Mouse (Mus musculus) large intestine, adult 2 months (tissue): ENCODE data around the gene Pced1b. TPM values are rescaled to one million over a fixed set of nuclear protein-coding genes. Genes with fewer than 3 reads are reported as not detected.

Source experiments
- DNase-seq: peaks from one replicate; pipeline ENCODE4 v3.0.0-alpha.2; 2012; ENCODE audit warnings: low read depth, low spot score
- WGBS: fragments of 180-500 bp; shearing (Covaris S2); methylation state at CpG from one replicate; pipeline ENCODE4 v1.1.7; 2018; 5-methylcytosine and 5-hydroxymethylcytosine counted together
- polyA plus RNA-seq: library from polyadenylated mRNA; depleted of rRNA; stranded (reverse); fragments of >200 nt; gene quantifications from 2 replicates; pipeline ENCODE4 v1.2.3, GENCODE M21; 2012

The Pced1b gene
- polyA plus RNA-seq, 1 experiment, result 5.3 TPM

- DNase-seq, result no peak
- 75% methylated on average over 24 of the region's 24 CpGs for WGBS
Measured at GRCm38 (mm10) chr15:97323466-97323865, 76.6 kb downstream of the Pced1b start.

- WGBS, result 54% methylated on average over 9 of the region's 9 CpGs
- DNase-seq, result no peak
Measured at GRCm38 (mm10) chr15:97324311-97324710, 77.4 kb downstream of the Pced1b start.

DNA sequence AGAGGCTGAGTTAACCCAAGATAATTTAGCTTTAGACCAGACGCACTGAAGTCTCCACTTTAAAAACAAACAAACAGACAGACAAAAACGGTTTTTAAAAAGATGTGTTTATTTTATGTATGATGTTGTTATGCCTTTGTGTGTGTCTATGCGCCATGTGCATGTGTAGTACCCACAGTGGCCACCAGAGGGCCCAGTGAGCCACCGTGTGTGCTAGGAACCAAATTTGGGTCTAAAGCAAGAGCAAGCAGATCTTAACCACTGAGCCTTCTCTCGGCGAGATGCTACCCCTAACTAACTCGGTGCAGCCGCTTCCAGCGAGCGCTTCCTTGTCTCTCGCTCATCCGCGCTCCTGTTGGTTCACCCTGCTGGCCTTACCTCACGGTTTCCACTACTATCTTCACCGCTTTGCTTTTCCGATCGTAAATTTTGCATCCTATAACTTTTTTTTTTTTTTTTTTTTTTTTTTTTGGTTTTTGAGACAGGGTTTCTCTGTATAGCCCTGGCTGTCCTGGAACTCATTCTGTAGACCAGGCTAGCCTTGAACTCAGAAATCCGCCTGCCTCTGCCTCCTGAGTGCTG, 80.7 kb downstream of the Pced1b start:
- no peak for DNase-seq
- 80% methylated on average over 18 of the region's 18 CpGs for WGBS

- WGBS, result 82% methylated on average over 9 of the region's 9 CpGs
- DNase-seq, result no peak
Measured at GRCm38 (mm10) chr15:97332582-97332981, 85.7 kb downstream of the Pced1b start.

DNA sequence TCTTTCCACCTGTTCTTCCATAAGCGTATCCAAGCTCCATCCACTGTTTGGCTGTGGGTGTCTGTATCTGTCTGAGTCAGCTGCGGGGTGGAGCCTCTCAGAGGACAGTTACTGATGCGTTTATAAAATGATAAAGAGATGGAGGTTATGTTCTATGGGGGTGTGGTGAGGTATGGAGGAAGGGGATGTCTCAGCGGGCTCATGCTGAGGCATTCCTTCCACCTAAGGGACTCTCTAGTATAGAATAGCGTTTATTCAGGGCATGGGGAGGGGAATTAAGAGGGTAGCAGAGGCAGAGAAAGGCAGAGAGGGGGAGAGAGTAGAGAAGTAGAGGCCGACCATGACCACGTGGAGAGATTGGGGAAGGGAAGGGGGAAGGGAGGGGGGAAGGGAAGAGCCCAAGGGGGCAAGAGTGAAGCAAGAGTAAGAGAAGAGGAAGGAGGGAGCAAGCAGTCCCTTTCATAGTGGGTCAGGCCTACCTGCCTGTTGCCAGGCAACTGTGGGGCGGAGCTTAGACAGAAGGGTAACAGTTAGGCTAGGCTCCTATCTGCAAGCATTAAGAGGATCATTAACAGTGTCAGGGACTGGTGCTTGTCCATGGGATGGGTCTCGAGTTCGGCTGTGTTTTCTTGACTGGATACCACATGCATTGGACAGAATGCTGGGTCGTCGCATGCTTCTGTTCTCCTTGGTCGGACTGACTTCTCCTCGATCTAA, 90.9 kb downstream of the Pced1b start:
- DNase-seq, result no peak
- 37% methylated on average over 14 of the region's 14 CpGs for WGBS

DNA sequence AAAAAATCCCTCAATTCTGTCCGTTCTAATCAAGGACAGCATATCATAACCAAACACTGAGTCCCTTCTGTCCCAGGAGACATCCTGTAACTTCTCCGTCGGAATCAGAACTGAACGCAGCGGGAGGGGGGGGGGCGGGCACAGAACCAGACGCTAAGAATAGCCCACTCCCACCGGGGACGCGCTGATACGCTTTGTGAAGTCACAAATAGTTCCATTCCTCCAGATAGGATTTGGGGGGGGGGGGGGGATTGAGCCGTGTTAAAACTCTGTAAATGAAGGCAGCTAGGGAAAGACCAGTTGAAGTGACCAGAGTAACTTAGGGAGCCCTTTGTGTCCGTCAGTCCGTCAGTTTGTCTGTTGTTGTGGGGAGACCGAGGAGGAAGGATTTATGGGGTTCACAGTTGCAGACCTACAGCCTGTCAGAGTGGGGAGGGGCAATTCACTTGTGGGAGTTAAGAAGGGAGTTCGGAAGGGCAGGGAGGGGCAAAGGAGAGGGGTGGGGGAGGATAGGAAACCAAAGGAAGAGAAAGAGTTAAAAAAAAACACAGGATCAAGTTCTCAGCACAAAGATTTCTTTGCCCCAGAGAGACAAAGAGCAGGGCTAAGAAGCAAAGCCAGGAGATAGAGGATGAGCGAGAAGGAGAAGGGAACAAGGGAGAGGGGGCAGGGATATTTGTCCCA, 91.6 kb downstream of the Pced1b start:
- 22% methylated on average over 17 of the region's 17 CpGs for WGBS
- DNase-seq, result no peak

DNA sequence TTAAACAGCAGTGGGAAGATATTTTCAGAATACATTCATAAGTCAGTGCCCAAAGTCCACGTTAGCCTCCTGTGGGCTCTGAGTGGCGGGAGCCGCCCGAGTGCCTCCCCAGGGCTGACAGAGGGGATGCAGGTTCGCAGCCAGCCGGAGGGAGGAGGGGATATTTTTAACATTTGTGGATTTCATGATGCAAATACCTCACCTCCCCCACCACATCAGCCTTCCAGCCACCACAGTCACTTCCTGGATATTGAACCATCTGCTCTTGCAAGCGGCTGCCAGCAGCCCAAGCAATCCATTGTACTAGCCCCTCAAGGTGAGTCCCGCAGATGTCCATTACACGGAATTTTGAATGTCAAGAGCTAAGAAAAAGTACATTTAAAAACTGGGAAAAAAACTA, 95.4 kb downstream of the Pced1b start:
- 81% methylated on average over 9 of the region's 9 CpGs for WGBS
- no peak for DNase-seq

GRCm38 (mm10) chr15:97342945-97343344, 96.0 kb downstream of the Pced1b start:
- no peak for DNase-seq
- 38% methylated on average over 8 of the region's 8 CpGs for WGBS

DNA sequence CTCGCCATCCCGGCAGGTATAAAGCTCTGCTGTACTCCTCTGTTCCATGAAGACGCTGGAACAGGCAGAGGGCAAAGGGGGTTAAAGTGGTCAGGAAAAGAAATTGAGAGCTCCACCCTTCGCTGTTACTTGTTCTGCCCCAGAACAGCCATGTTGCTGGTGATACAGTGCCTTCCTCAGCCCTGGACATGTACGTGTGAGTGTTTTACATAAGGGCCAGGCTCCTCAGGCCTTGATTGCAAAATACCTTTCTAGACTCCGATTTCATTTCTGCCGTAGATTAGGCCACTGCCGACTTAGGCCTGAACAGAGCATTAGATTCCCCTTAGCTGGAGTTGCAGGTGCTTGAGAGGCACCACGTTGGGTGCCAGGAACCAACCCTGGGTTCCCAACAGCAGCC, 97.0 kb downstream of the Pced1b start:
- DNase-seq, result no peak
- 85% methylated on average over 9 of the region's 9 CpGs for WGBS

DNA sequence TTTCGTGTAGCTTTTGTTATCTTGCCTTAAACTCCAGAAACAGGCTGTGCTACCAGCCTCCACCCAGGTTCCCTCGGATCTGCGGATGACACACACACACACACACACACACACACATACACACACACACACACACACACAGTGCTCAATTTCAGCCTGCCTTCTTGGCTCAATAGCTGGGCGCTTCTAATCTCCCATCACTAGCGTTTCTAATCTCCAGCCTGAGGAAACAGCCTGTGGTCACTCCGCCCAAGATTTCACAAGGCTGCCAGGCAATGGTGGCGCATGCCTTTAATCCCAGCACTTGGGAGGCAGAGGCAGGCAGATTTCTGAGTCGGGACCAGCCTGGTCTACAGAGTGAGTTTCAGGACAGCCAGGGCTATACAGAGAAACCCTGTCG, 98.2 kb downstream of the Pced1b start:
- 86% methylated on average over 9 of the region's 9 CpGs for WGBS
- DNase-seq, result no peak

DNA sequence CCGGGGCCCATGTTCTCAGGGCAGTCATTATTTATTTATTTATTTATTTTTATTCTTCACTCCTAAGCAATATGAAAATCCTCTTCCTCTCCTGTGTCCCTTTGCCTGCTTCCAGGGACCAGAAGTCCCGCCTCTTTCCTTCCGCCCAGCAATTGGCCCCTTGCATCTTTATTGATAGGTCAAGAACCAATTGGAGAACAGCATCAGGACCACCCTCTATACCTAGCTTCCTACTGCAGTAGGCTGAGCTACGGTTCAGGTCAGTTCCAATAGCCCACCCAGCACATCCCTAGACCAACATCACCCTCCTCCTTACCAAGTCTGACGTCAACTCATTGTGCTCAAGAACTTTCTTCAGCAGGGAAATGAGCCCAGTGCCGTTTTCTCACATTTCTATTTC, 99.0 kb downstream of the Pced1b start:
- DNase-seq, result no peak
- 89% methylated on average over 6 of the region's 6 CpGs for WGBS

DNA sequence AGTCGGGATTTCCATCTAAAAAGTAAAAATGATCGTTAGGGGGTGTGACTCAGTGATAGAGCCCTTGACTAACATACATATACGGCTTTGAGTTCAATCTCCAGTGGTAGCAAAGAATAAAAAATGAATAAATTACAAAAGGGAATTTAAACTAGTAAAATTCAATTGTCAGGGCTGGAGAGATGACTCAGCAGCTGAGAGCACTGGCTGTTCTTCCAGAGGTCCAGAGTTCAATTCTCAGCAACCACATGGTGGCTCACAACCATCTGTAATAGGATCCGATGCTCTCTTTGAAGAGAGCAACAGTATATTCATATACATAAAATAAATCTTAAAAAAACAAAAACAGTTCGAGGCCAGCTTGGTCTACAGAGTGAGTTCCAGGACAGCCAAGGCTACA, 99.5 kb downstream of the Pced1b start:
- WGBS, result 78% methylated on average over 5 of the region's 5 CpGs
- no peak for DNase-seq

GRCm38 (mm10) chr15:97346897-97347296, 100.0 kb downstream of the Pced1b start:
- WGBS, result 79% methylated on average over 4 of the region's 4 CpGs
- DNase-seq, result no peak

DNA sequence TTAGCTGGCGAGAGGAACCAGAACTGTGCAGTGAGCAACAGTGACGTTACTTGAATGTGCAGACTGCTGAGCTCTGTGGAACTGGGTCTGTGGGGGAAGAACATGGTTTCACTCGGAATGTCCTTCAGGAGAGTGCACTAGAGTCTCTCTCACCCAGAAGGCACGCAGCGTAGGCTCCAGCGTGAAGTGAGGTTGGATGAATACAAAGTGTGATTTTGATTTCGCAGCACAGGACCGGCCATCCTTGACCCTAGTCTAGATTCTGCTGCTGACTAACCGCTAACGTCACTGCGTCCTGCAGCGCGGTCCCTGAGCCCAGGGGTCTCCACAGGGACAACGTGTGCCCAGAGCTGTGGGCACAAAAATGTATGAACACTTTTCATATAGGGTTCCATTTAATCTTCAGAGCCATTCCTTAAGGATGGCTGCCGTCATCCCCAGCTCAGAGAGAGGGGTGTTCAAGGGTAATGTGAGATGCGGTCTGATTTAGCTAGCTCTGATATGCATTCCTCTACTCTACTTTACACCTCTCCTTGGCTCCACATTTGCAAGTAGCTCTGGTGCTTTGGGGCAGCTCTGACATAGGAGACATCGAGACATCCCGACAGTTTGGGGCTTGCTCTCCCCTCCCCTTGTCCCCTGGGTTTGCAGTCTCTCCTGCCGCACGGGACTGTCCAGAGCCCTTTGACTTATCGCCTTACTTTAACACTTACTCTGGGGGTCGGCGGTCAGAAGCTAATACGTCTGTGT, 101.8 kb downstream of the Pced1b start:
- 85% methylated on average over 24 of the region's 24 CpGs for WGBS
- no peak for DNase-seq

DNA sequence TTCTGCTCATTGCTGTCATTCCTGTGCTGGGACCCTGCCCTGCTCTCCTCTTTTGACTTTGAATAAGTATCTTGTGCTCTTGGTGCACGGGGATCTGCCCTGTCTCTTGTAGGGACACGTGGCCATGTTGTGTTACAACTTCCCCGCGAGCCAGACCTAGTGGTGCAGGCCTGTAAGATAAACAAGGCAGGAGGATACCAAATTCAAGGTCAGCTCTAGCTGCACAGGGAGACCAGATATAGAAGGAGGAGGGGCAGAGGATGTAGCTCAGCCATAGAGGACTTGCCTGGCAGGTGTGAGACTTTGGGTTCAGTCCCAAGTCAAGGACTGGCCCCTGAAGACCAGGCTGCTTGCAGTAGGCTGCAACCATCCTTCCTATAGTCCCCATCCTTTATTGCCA, 103.6 kb downstream of the Pced1b start:
- no peak for DNase-seq
- 27% methylated on average over 4 of the region's 4 CpGs for WGBS

DNA sequence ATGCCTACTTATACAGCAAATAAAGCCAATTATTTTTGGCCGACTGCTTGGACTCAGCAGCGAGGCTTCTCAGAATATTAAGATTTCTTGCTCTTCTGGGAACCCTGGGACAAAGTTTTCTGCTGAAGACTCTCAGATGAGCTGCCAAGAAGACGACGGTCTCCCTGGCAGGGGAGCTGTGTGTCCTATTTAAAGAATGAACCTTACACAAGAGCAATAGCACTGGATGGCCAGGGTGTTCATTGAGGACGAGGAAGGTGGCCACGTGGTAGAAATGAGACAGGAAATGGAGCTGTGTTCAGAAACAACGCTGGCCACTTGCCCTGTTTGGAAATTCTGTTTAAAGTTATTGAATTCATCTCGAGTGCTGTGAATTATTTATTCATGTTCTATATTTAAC, 104.1 kb downstream of the Pced1b start:
- 47% methylated on average over 8 of the region's 8 CpGs for WGBS
- DNase-seq, result no peak

GRCm38 (mm10) chr15:97351681-97352080, 104.8 kb downstream of the Pced1b start:
- WGBS, result 82% methylated on average over 5 of the region's 5 CpGs
- DNase-seq, result no peak

- DNase-seq, result no peak
- 50% methylated on average over 9 of the region's 9 CpGs for WGBS
Measured at GRCm38 (mm10) chr15:97355676-97356303, 108.9 kb downstream of the Pced1b start.

DNA sequence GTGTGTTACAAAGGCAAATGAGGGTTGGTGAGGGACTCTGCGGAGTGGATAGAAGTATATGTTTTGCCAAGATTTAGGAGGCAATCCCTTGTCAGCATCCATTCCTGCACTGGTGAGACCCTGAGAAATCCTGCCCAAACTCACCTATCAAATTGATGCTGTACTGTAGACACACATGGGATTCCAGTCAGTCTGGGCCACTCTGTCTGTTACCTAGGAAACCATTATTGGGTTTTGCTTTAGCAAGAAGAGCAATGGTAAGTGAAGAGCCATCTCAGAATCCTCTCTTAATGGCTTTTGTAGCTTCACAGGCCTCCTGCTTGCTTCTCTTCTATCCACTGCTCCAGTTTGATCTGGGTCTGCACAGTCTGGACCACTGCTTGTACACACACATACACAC, 110.1 kb downstream of the Pced1b start:
- DNase-seq, result no peak
- WGBS, result 100% methylated on average over 1 of the region's 1 CpGs
